Mouse (Mus musculus) E14TG2a.4 (cell line): ENCODE results near the gene Gm20662.

ENCODE experiments used
- CTCF ChIP-seq: conservative IDR thresholded peaks from 2 replicates; pipeline ENCODE4 v1.5.1; 2014; ENCODE audit warnings: low read length
- NANOG ChIP-seq: IDR thresholded peaks from 2 replicates; pipeline ENCODE4 v1.6.1; 2014; ENCODE audit warnings: borderline replicate concordance, low read length, mixed read lengths
- POU5F1 ChIP-seq: IDR thresholded peaks from 2 replicates; pipeline ENCODE4 v1.6.1; 2014; ENCODE audit warnings: low read length, borderline replicate concordance

DNA sequence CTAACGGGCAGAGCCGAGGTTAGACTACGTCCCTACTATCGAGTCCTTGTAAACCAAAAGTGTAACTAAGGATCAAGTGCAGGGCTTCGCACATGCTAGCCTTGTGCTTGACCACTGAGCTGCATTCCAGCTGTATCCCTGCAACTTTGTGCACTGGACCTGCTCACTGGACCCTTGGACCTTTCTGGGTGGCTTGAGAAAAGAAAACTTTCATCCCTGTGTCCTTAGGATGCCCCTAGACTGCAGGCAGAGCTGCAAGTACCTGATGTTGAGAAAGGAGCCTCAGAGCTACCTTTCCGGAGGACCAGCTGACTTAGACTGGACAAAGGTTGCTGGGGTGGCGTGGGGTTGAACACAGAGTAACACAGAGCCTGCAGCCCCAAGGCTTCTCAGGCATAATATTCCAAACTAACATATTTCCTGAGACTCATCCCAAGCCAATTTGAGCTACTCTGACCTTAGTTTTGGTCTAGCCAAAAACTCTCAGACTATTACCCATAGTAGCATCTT, 94.5 kb downstream of the Gm20662 start:
- TF ChIP-seq CTCF: no peak
- TF ChIP-seq POU5F1: no peak
- no peak for TF ChIP-seq NANOG
